Mouse (Mus musculus): ENCODE results near the gene Lrmda. TPM values are rescaled to one million over a fixed set of nuclear protein-coding genes. Genes with fewer than 3 reads are reported as not detected.
A peak's percentile ranks its signal among the peaks of the same experiment; 100 is the strongest.

Gene Lrmda
- total and polyA plus RNA-seq, 2 experiments from 2014 or later, result 0.18 TPM; not detected in 1

GRCm38 (mm10) chr14:22549166-22549565 is 529.7 kb downstream of the Lrmda start:
- H3K9ac ChIP-seq, result no peak overlapping the region
- H3K27me3 ChIP-seq (ENCODE audit: insufficient read depth, low read length), result no peaks in the 10 kb centered on the region
- H3K4me2 ChIP-seq (ENCODE audit: low read depth), result no peak overlapping the region
- H3K4me3 ChIP-seq (ENCODE audit: low read depth, low read length), result no peak overlapping the region
- DNase-seq (no peak), ATAC-seq (no peak)
- 95% methylated on average over 2 of the region's 2 CpGs for WGBS
- 0 out of 2 replicates have a peak, but pooled peaks cover 5% of the 10 kb centered on the region for H3K4me1 ChIP-seq (ENCODE audit: insufficient read depth)
- no peak overlapping the region for H3K27ac ChIP-seq (ENCODE audit: low read depth, low read length)
- TF ChIP-seq CTCF (IDR thresholded peaks at IDR 0.05; ENCODE audit: low read depth), result no peak
- no peaks in the 10 kb centered on the region for H3K9me3 ChIP-seq (ENCODE audit: low read length)
- no peaks in the 10 kb centered on the region for H3K36me3 ChIP-seq (ENCODE audit: insufficient read depth)

GRCm38 (mm10) chr14:22552358-22552757 is 532.8 kb downstream of the Lrmda start:
- H3K9me3 ChIP-seq (ENCODE audit: low read length), result no peaks in the 10 kb centered on the region
- no peak overlapping the region for H3K4me3 ChIP-seq (ENCODE audit: low read depth, low read length)
- no peaks in the 10 kb centered on the region for H3K36me3 ChIP-seq (ENCODE audit: insufficient read depth)
- ATAC-seq (peak; percentile 92), DNase-seq (peak; percentile 79)
- H3K27me3 ChIP-seq (ENCODE audit: insufficient read depth, low read length), result no peaks in the 10 kb centered on the region
- peak; percentile 36; the same call in 1 of the 2 replicates for TF ChIP-seq CTCF (IDR thresholded peaks at IDR 0.05; ENCODE audit: low read depth)
- H3K27ac ChIP-seq (ENCODE audit: low read depth, low read length), result no peak overlapping the region
- H3K9ac ChIP-seq, result no peak overlapping the region
- 0 out of 2 replicates have a peak, but pooled peaks cover 5% of the 10 kb centered on the region for H3K4me1 ChIP-seq (ENCODE audit: insufficient read depth)
- H3K4me2 ChIP-seq (ENCODE audit: low read depth), result no peak overlapping the region
- WGBS, result 22% methylated on average over 4 of the region's 4 CpGs

GRCm38 (mm10) chr14:22552841-22553240 is 533.3 kb downstream of the Lrmda start:
- DNase-seq (no peak), ATAC-seq (no peak)
- Histone ChIP-seq H3K36me3 (ENCODE audit: insufficient read depth) (no peaks in the 10 kb centered on the region), H3K4me1 (ENCODE audit: insufficient read depth) (0 out of 2 replicates have a peak, but pooled peaks cover 5% of the 10 kb centered on the region), H3K27me3 (ENCODE audit: insufficient read depth, low read length) (no peaks in the 10 kb centered on the region), H3K4me2 (ENCODE audit: low read depth) (no peak overlapping the region), H3K9me3 (ENCODE audit: low read length) (no peaks in the 10 kb centered on the region), H3K27ac (ENCODE audit: low read depth, low read length) (no peak overlapping the region), H3K9ac (no peak overlapping the region), H3K4me3 (ENCODE audit: low read depth, low read length) (no peak overlapping the region)
- TF ChIP-seq CTCF (IDR thresholded peaks at IDR 0.05; ENCODE audit: low read depth), result no peak
- WGBS, result 9% methylated on average over 3 of the region's 3 CpGs

GRCm38 (mm10) chr14:22553717-22554116 is 534.2 kb downstream of the Lrmda start:
- no peak overlapping the region for H3K9ac ChIP-seq
- H3K4me2 ChIP-seq (ENCODE audit: low read depth), result no peak overlapping the region
- H3K9me3 ChIP-seq (ENCODE audit: low read length), result no peaks in the 10 kb centered on the region
- H3K4me1 ChIP-seq (ENCODE audit: insufficient read depth), result 0 out of 2 replicates have a peak, but pooled peaks cover 5% of the 10 kb centered on the region
- no peaks in the 10 kb centered on the region for H3K27me3 ChIP-seq (ENCODE audit: insufficient read depth, low read length)
- no peaks in the 10 kb centered on the region for H3K36me3 ChIP-seq (ENCODE audit: insufficient read depth)
- no peak overlapping the region for H3K4me3 ChIP-seq (ENCODE audit: low read depth, low read length)
- ATAC-seq (no peak), DNase-seq (no peak)
- no peak overlapping the region for H3K27ac ChIP-seq (ENCODE audit: low read depth, low read length)
- WGBS, result 91% methylated on average over 3 of the region's 3 CpGs
- no peak for TF ChIP-seq CTCF (IDR thresholded peaks at IDR 0.05; ENCODE audit: low read depth)

GRCm38 (mm10) chr14:22572486-22572885 is 553.0 kb downstream of the Lrmda start:
- Histone ChIP-seq H3K4me2 (ENCODE audit: low read depth) (no peak overlapping the region), H3K9me3 (ENCODE audit: low read length) (no peaks in the 10 kb centered on the region), H3K36me3 (ENCODE audit: insufficient read depth) (no peaks in the 10 kb centered on the region), H3K27ac (ENCODE audit: low read depth, low read length) (no peak overlapping the region), H3K27me3 (ENCODE audit: insufficient read depth, low read length) (peaks cover 12% of the 10 kb centered on the region; the same call in 1 of the 2 replicates), H3K9ac (no peak overlapping the region), H3K4me3 (ENCODE audit: low read depth, low read length) (no peak overlapping the region), H3K4me1 (ENCODE audit: insufficient read depth) (no peaks in the 10 kb centered on the region; the same call in 1 of the 2 replicates)
- no peak for DNase-seq
- WGBS, result 68% methylated on average over 5 of the region's 5 CpGs
- no peak for TF ChIP-seq CTCF (IDR thresholded peaks at IDR 0.05; ENCODE audit: low read depth)
- no peak for ATAC-seq

- H3K36me3 ChIP-seq (ENCODE audit: insufficient read depth), result no peaks in the 10 kb centered on the region
- 50% methylated on average over 7 of the region's 7 CpGs for WGBS
- no peak for ATAC-seq
Measured at GRCm38 (mm10) chr14:22573585-22573984, 554.1 kb downstream of the Lrmda start.

GRCm38 (mm10) chr14:22574006-22574405 is 554.5 kb downstream of the Lrmda start:
- ATAC-seq, result no peak
- no peak for TF ChIP-seq CTCF (IDR thresholded peaks at IDR 0.05; ENCODE audit: low read depth)
- H3K4me3 ChIP-seq (ENCODE audit: low read depth, low read length), result no peak overlapping the region

More at GRCm38 (mm10) chr14:22573585-22573984, 554.1 kb downstream of the Lrmda start:
- no peak overlapping the region for H3K4me3 ChIP-seq (ENCODE audit: low read depth, low read length)
- peaks cover 12% of the 10 kb centered on the region; the same call in 1 of the 2 replicates for H3K27me3 ChIP-seq (ENCODE audit: insufficient read depth, low read length)
- no peak overlapping the region for H3K27ac ChIP-seq (ENCODE audit: low read depth, low read length)
- no peaks in the 10 kb centered on the region; the same call in 1 of the 2 replicates for H3K4me1 ChIP-seq (ENCODE audit: insufficient read depth)
- TF ChIP-seq CTCF (IDR thresholded peaks at IDR 0.05; ENCODE audit: low read depth), result no peak
- H3K9me3 ChIP-seq (ENCODE audit: low read length), result no peaks in the 10 kb centered on the region
- no peak for DNase-seq
- no peak overlapping the region for H3K4me2 ChIP-seq (ENCODE audit: low read depth)
- H3K9ac ChIP-seq, result no peak overlapping the region

More at GRCm38 (mm10) chr14:22574006-22574405, 554.5 kb downstream of the Lrmda start:
- no peak for DNase-seq
- H3K27ac ChIP-seq (ENCODE audit: low read depth, low read length), result no peak overlapping the region
- no peak overlapping the region for H3K4me2 ChIP-seq (ENCODE audit: low read depth)
- H3K27me3 ChIP-seq (ENCODE audit: insufficient read depth, low read length), result peaks cover 12% of the 10 kb centered on the region; the same call in 1 of the 2 replicates
- H3K9me3 ChIP-seq (ENCODE audit: low read length), result no peaks in the 10 kb centered on the region
- no peak overlapping the region for H3K9ac ChIP-seq
- H3K4me1 ChIP-seq (ENCODE audit: insufficient read depth), result no peaks in the 10 kb centered on the region; the same call in 1 of the 2 replicates
- WGBS, result 80% methylated on average over 4 of the region's 4 CpGs
- H3K36me3 ChIP-seq (ENCODE audit: insufficient read depth), result no peaks in the 10 kb centered on the region
